Mouse (Mus musculus): ENCODE results near the gene Stat5a.

Stat5a gene

DNA sequence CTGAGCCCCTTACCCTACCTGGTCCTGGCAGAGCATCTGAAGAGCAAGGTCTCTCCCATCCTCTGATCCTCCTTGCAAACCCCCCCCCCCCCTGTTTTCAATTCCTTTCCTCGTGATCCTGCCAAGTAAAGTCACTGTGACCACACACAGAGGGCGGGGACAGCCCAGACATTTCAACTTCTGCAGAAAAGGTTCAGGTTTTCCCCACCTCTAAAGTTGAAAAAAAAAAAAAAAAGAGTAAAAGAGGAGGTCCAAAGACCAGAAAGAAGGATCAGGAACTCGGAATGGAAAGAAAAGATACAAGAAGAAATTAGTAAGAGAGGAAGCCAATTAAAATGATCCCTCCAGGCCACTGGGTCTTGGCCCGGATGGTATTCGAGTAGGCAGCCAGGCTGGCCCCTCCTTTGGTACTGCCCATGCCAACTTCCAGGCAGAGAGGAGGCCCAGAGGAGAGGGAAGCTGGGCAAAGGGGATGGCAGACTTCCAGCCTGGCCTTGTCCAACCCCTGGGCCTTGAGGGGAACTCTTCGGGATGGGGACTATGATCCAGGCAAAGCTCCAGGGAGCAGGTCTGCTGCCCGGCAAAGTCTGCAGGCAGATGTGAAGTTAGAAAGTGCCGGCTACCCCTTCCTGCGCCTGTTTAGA is at the start of gene Stat5a:
Gene Stat5a (plus strand): TSS at position 417 of the 644 bp plus-strand sequence.
- DNase-seq (ENCODE audit: low read depth, low spot score): peak; percentile 87

DNA sequence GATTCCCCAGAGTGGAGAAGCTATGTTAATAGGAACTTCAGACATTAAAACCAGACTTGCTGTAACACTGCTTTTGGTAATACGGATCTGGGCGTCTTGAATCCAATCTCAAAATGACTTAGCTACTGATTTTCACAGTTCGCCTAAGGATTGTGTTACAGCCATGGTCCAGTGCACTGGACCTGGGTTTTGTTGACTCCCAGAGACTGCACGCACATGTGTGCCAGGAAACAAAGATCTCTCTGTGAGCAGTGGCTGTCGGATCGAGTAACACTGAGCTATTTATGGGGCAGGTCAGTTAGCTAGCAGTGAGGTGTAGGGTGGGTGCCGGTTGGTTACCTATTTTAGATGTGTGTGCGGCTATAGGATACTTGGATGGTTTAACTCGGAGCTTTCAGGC is 48.6 kb upstream of the Stat5a start:
- DNase-seq (ENCODE audit: low read depth, low spot score): peak; percentile 70

DNA sequence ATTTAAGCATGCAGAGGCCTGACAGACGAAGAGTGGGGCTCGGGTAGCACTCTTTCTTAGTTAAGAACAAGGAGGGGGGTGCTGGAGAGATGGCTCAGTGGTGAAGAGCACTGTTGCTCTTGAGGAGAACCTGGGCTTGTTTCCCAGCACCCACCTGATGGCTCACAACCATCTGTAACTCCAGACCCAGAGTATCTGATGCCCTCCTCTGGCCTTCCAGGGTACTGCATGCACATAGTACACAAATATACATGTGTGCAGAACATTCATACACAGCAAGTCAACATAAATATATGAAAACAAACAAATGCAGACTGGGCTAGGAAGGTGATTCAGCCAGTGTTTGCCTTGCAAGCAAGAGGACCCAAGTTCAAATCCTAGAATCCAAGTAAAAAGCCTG is 48.0 kb upstream of the Stat5a start:
- no peak for DNase-seq (ENCODE audit: low read depth, low spot score)

DNA sequence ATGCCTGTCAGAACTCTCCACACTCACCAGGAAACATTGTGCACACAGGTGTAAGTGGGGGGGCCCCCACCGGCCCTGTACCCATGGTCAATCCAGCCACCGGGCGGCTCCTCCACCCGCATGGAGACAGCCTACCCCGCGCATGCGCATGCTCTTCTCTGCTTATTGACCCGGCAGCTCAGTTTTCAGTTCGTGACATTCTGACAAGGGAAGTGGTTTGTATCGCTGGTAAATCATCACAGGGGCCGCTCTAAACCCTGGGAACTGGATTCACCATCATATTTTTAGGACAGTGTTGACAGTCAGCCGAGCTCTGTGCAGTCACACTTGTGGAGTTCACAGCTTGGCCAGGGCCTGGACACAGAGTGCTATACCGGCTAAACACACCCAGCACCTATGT is 44.7 kb upstream of the Stat5a start:
- DNase-seq (ENCODE audit: low read depth, low spot score): peak; percentile 95

DNA sequence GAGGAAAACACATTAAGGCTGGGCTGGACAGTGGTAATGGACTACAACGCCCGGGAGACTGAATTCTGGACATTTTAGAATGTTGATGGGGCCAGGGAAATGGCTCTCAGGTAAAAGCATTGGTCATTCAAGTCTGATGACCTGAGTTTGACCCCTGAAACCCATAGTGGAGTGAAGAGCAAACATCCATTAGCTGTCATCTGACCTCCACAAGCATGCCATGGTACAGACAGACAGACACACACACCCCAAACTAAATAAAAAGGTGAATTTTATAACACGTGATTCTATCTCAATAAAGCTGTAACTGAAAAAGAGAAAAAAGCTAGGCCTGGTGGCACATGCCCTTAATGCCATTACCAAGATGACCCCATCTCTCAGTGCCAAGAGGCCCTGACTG is 42.8 kb upstream of the Stat5a start:
- no peak for DNase-seq (ENCODE audit: low read depth, low spot score)

DNA sequence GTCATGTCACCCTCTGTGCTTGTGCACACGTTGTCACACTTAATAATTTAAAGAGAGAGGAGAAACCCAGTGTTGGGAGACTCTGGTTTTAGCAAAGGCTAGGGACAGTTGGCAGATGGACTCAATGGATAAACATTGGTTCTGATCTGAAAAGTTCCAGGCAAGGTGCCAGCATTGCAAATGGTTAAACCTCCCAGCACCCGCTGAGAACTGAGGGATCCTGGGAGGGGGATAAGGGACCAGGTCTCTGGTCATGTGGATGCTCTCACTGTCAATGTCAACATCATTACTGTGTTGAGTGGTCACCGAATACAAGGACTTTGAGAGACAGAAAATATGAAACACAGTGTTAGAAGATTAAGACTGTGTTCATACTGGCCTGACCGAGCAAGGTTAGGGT is 42.4 kb upstream of the Stat5a start:
- no peak for DNase-seq (ENCODE audit: low read depth, low spot score)

DNA sequence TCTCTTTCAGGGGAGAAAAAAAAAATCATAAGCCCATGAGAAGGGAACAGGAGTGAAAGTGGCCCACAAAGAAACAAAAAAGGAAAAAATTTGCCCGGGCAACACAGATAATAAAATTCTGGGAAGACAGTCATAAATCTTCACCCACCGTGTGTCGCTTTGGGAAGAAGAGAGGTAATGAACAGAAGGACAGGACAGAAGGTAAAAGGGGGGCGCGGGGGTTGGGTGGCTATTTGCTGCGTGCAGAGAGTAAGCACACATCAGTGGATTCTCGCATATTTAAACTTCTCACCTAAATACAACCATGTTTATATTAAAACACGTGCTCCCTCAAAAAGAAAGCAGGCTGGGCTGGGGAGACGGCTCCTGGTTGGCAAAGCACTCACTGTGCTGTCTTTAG is 41.8 kb upstream of the Stat5a start:
- no peak for DNase-seq (ENCODE audit: low read depth, low spot score)

DNA sequence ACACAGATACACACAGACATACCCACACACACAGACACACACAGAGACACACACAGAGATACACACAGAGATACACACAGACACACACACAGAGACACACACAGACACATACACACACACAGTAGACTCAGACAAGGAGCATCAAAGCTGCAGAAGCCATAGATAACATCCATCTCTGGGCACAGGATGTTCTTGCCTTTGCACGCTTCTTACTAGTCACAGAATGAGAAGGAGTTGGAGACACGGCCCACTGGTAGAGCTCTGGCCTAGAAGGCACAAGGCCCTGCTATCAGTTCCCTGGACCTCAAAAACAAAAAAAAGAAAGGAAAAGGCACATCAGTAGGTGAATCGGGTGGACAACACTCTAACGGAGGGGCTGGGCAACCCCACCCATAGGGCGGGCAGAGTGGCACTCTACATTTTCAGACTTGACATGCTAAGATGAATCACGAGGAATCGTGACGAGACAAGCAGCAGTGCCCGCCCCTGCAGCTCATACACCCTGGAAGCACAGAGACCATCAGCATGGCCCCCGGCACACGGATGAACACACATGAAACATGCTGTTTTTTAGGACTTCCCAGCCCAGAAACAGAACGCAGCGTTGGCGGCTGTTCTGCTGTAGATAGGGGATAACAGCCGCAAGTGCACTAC is 40.7 kb upstream of the Stat5a start:
- DNase-seq (ENCODE audit: low read depth, low spot score): no peak

DNA sequence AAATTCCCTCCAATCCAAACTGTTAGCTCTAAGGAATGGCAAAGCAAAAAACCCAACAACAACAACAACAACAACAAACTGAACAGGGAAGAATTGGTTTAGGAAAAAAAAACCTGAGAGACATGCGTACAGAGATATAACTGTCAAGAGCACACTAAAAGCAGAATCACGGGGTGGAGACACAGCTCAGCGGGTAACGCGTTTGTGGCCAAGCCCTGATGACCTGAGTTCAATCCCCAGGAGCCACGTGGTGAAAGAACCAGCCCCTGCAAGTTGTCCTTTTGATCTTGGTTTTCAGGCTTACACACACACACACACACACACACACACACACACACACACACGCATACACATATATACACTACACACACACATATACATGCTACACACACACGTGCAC is 40.1 kb upstream of the Stat5a start:
- no peak for DNase-seq (ENCODE audit: low read depth, low spot score)

DNA sequence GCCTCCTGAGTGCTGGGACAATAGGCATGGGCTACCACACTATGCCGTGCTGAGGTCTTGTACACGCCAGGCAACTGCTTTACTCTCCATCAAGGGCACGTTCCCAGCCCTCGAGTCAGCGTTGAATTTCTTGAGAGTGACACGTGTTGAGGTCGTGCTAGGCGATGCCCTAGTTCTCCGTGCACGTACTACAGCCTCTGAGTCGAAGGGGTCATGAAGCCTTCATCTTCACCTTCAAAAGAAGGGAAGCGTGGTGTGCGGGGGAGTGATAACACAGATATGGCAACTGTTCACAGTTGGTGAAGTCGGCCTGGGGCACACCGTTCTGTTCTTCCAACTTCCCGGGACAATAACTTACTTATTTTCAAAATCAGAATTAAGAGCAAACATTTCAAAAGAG is 39.5 kb upstream of the Stat5a start:
- peak; percentile 69 for DNase-seq (ENCODE audit: low read depth, low spot score)

DNA sequence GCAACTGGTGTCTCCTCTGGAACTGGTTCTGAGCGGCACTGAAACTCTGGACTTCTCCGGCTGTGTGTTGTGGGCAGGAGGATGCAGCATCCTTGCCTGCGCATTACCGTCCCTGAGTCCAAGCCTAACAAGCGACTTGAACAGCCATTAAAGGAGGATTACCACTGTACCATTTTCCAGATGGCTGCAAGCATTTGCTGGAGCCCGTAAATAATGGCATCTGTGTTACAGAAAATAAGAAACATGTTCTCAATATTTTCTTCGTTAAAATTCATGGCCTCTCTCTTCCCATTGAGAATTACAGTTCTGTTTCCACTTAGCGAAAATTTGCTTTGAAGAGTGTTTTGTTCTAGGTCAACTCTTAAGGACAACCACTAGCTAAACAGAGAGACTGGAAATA is 39.1 kb upstream of the Stat5a start:
- no peak for DNase-seq (ENCODE audit: low read depth, low spot score)

DNA sequence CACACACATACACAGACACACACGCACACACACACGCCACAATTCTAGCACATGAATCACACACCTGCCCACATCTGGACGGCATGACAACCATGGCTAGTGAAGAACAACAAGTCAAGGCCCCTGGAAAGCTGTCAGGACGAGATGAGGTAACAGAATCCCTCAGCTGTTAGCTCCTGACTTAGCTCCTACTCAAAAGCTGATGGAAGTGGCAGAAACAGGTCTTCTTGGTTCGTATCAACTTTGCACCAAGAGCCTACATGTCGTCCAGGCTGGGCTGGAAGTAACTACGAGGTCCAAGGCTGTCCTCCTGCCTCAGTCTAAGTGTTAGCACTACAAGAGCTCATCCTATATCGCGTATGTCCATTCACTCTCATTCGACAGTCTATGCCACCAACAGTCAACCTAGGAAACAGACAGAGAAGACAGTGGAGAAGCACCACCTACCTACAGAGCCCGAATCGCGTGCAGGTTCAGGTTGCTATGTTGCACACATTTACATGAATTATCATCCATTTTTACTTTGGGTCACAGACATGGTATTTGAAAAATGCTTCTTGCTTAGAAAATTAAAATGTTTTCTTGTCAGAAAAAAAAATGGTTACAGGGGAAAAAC is 37.4 kb upstream of the Stat5a start:
- DNase-seq (ENCODE audit: low read depth, low spot score): peak; percentile 80

DNA sequence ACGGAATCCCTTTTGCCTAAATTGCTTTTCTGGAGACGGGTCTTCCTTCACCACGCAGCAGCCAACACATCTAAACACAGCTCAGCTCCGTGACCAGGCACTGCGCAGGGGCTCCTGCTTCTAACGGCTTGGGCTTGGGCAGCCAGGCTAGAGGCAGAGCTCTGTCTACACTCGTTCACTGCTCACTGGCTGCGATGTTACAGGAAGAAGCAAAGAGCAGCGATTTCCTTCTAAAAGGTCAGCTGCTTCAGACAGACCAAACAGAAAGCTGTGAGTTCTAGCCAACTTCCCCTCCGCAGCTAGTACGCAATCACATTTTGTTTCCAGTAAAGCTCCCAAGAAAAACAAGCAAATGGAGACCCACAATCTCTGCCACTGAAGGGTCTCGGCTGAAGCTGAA is 36.8 kb upstream of the Stat5a start:
- DNase-seq (ENCODE audit: low read depth, low spot score): peak; percentile 87

DNA sequence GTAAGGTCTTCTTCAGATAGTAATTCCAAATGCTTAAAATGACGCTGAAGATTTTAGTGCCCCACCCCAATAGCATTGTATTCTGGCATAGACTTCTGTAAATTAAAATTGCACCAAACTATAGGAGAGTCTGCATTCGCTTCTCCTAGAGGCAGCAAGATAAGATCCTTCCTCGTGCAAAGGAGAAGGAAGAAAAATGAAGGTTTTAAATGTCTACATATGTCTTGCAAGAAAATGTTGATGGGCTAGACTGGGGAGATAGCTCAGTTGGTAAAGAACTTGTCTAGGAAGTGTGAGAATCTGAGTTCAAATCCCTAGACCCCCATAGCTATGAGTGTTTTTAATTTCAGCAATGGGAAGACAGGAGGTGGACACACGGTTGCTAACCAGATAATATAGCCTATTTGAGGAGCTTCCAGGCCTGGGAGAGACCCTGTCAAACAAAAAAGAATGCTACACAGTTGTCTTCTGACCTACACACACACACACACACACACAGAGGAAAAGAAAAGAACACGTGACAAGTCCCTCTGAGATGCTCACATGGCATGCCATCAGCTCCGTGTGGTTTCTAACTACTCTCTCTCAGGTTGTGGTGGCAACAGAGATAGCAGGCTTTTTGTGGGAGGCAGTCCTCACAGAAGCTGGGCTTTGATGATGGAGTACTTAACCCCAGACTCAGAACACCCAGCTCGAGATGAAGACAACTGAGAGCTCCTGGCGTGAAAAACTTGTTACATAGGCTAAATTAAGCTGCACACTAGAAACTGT is 35.4 kb upstream of the Stat5a start:
- no peak for DNase-seq (ENCODE audit: low read depth, low spot score)

DNA sequence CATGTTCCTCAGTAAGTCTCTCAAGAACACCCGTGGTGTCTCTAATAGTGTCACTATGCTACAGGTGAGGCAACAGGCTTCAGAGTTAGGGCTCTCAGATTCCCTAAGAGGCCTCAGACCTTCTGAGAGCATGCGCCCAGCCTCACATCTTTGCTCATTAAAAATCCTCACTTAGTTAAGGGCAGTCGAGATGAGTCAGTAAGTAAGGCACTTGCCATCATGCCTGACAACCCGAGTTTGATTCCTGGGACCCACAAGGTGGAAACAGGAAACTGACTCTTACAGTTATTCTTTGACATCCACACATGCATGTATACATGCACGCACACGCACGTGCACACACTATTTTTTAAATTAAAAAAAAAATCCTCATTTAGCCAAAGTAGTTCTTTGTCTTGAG is 34.7 kb upstream of the Stat5a start:
- no peak for DNase-seq (ENCODE audit: low read depth, low spot score)

DNA sequence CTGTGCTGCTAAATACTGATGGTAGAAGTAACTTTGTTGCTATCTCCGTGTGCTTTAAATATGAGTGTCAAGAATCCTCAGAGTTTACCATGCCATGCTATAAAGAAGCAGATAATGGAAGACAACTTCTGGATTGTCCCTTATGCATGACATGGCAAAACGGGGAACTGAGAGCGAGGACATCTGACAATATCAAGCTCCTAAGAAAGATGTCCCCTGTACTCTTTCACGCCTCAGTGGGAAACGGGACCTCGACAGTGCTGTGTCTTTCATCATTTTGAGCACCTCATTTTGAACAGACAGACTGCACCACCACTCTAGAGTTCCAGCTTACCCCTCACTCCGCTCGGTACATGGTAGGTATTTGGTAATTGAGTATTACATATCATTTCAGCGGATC is 33.7 kb upstream of the Stat5a start:
- DNase-seq (ENCODE audit: low read depth, low spot score): no peak

DNA sequence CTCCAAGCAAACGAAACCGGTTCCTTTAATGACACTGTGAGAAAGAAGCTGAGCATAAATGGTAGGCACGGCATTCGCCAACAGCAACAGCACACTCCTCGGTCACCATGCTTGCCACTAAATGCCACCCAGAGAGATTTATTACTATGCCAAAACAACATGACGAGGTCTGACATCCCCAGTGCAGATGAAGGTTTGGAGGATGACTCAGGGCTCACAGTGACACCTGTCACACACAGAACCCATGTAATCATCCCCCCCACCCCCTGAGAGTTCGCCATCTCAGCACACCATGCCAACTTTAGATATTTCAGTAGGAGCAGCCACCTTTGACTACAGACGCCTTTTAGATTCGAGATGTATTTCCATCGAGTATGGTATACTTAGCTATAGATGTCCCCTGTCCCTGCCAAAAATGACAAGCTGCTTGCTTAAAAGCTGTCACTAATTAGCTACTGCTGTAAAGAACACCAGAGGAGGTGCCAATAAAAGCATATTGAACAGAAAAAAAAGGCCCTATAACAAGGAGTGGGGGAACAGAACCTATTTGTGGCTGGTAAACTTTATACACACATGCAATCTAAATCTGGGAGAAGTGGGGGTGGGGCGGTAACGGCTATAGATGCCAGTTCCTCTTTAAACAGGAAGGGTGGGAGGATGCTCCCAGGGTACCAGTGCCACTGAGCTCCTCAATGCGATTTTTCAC is 32.8 kb upstream of the Stat5a start:
- peak; percentile 56 for DNase-seq (ENCODE audit: low read depth, low spot score)

DNA sequence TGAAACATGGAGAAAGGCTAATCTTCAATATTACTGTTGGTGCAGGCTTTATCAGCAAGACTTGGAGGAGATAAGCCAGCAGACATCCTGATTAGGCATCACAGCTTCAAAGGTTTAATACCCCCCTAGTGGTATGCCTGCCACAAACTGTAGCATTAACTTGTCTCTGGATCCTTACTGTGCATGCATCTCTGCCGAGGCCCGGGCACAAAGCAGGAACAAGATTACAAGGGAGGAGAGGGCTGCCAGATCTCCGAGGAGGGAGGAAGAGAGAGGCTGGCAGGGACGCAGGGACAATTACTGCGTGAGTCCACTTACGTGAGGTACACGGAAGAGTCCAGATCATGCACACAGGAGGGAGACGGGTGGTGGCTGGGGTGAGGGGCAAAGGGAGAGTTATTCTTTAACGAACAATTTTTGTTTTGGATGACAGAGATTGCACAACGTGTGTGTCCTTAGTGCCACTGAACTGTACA is 30.4 kb upstream of the Stat5a start:
- no peak for DNase-seq (ENCODE audit: low read depth, low spot score)

DNA sequence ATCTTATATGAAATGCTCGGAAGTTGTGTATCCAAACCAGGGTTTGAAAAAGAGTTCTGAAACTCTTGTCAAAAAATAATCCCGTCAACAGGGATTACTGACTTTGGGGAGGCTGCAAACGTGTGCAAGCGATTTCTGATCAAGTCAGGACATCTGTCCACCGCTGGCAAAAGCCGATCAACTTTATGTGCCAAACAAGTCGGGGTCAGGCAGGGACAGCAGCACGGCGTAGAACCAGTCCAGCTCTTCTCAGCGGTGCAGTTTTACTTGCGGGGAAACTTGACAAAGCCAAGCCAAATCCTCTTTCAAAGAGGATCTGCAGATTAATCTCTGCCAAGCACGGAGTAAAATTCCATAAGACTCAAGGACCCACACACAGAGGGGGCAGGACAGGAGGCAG is 29.5 kb upstream of the Stat5a start:
- peak; percentile 64 for DNase-seq (ENCODE audit: low read depth, low spot score)

DNA sequence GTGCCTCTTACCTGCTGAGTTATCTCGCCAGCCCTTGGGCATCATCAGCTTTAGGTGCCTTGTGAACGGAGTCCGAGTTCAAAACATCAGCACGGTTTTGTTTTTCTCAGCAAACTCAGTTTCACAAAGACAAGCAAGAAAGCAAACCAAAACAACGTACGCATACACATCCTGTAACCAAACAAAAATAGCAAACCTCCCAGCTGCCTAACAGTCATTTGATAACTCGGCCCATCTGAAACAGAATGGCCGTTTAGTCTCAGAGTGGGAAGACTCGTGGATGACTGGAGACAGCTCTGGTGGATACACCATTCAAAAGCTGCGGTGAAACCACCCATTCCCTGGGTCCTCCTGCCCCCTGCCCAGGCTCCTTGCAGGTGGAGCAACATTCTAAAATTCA is 27.8 kb upstream of the Stat5a start:
- DNase-seq (ENCODE audit: low read depth, low spot score): no peak

DNA sequence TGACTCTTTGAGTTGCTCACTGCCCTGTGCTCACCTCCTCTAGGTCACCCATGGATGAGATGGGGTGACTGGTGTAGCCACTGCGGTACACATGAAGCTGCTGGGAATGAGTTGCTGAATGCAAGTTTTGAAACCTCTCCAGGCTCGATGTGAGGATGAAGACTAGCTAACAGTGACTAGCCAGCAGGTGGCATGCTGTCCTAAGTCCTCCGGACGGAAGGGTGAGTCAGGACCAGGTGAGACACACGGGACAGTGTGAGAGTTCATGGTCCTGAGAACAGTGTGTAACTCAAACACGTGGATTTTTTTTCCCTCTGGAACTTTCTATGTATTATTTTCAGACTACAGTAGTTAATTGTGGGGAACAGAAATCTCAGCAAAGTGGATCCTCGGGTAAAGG is 25.7 kb upstream of the Stat5a start:
- DNase-seq (ENCODE audit: low read depth, low spot score): no peak

Measured in skeletal muscle tissue, adult 2 months (tissue).